Comparison of ENCODE assay signal across 8 mouse cellular contexts in genomic region chr3:90247630-90247959, GRCm38 (mm10). TPM values are rescaled to one million over a fixed set of nuclear protein-coding genes. Genes with fewer than 3 reads are reported as not detected.
DNase-seq lines count a peak whose midpoint lies in the region; ATAC-seq and TF ChIP-seq lines count a peak whose summit lies in the region.

No protein-coding gene starts in this region.

- no peak for DNase-seq in kidney, postnatal 36 days
- DNase-seq in layer of hippocampus, adult 11-12 months (ENCODE audit: low spot score) = no peak
- DNase-seq in adipocyte (ENCODE audit: low spot score) = no peak
- DNase-seq in adrenal gland, adult (ENCODE audit: inconsistent age in 2 of 2, low spot score in 1 of 2) = no peak

- TF ChIP-seq CTCF in bone marrow macrophage, adult 2 months (IDR thresholded peaks at IDR 0.05; ENCODE audit: low read depth, low read length) = no peak

- peak overlapping the region; percentile 94 for H3K27ac ChIP-seq in kidney, embryonic 15.5 days
- peak overlapping the region; percentile 51 for H3K27ac ChIP-seq in bone marrow macrophage, adult 2 months (ENCODE audit: insufficient read depth, low read depth, low read length)
- peak overlapping the region; percentile 87 for H3K27ac ChIP-seq in hindbrain, embryonic 12.5 days
- peak overlapping the region; percentile 86 for H3K27ac ChIP-seq in midbrain, embryonic 12.5 days (replicated peaks)

- peak overlapping the region; percentile 85 for H3K4me2 ChIP-seq in kidney, embryonic 15.5 days
- H3K4me2 ChIP-seq in hindbrain, embryonic 12.5 days (replicated peaks) = peak overlapping the region; percentile 68
- H3K4me2 ChIP-seq in midbrain, embryonic 12.5 days (replicated peaks) = peak overlapping the region; percentile 92

- no peaks in the 10 kb centered on the region for H3K9me3 ChIP-seq in kidney, embryonic 15.5 days (replicated peaks)
- no peaks in the 10 kb centered on the region for H3K9me3 ChIP-seq in hindbrain, embryonic 12.5 days (replicated peaks)
- no peaks in the 10 kb centered on the region for H3K9me3 ChIP-seq in midbrain, embryonic 12.5 days

- TF ChIP-seq POLR2A in bone marrow macrophage, adult 2 months (IDR thresholded peaks at IDR 0.05; ENCODE audit: borderline replicate concordance, low read depth, low read length) = no peak

- ATAC-seq in kidney, embryonic 15.5 days (replicated peaks; ENCODE audit: low FRiP score) = no peak; the same call in 1 of the 2 replicates
- no peak; the same call in 1 of the 2 replicates for ATAC-seq in hindbrain, embryonic 12.5 days (ENCODE audit: low FRiP score)
- no peak; the same call in 1 of the 2 replicates for ATAC-seq in midbrain, embryonic 12.5 days (ENCODE audit: low FRiP score, low read depth)

- H3K9ac ChIP-seq in kidney, embryonic 15.5 days = peak overlapping the region; percentile 41
- peak overlapping the region; percentile 84 for H3K9ac ChIP-seq in hindbrain, embryonic 12.5 days
- H3K9ac ChIP-seq in midbrain, embryonic 12.5 days (replicated peaks) = peak overlapping the region; percentile 70

- peak overlapping the region; percentile 74 for H3K4me3 ChIP-seq in kidney, embryonic 15.5 days (replicated peaks)
- peak overlapping the region; percentile 57 for H3K4me3 ChIP-seq in bone marrow macrophage, adult 2 months (ENCODE audit: insufficient read depth, low read length)
- peak overlapping the region; percentile 74 for H3K4me3 ChIP-seq in hindbrain, embryonic 12.5 days
- H3K4me3 ChIP-seq in midbrain, embryonic 12.5 days = peak overlapping the region; percentile 66

- H3K36me3 ChIP-seq in kidney, embryonic 15.5 days = peaks cover 26% of the 10 kb centered on the region
- H3K36me3 ChIP-seq in hindbrain, embryonic 12.5 days = peaks cover 12% of the 10 kb centered on the region
- H3K36me3 ChIP-seq in midbrain, embryonic 12.5 days = peaks cover 14% of the 10 kb centered on the region

- H3K4me1 ChIP-seq in kidney, embryonic 15.5 days = peaks cover 37% of the 10 kb centered on the region
- H3K4me1 ChIP-seq in bone marrow macrophage, adult 2 months (ENCODE audit: control insufficient read depth, insufficient read depth, low read length) = peaks cover 14% of the 10 kb centered on the region
- peaks cover 25% of the 10 kb centered on the region for H3K4me1 ChIP-seq in hindbrain, embryonic 12.5 days
- peaks cover 29% of the 10 kb centered on the region for H3K4me1 ChIP-seq in midbrain, embryonic 12.5 days

- no peaks in the 10 kb centered on the region for H3K27me3 ChIP-seq in kidney, embryonic 15.5 days
- H3K27me3 ChIP-seq in hindbrain, embryonic 12.5 days = no peaks in the 10 kb centered on the region
- H3K27me3 ChIP-seq in midbrain, embryonic 12.5 days = no peaks in the 10 kb centered on the region

- WGBS in kidney, embryonic 15.5 days = 0% methylated on average over 3 of the region's 3 CpGs
- 2% methylated on average over 3 of the region's 3 CpGs for WGBS in hindbrain, embryonic 12.5 days
- WGBS in midbrain, embryonic 12.5 days = 2% methylated on average over 3 of the region's 3 CpGs

RNA-seq across cellular contexts. Expression of gene Slc39a1, which starts 0.4 kb away (rescaled TPM):
- 101 and 104 TPM in 2 replicates for polyA plus RNA-seq in kidney, embryonic 15.5 days (2015; fragmentation: Nextera tagmentation; extraction: Ambion mirVana)
- 155 and 159 TPM in 2 replicates for polyA plus RNA-seq in bone marrow macrophage, adult 2 months (2012; ENCODE audit: insufficient read depth, insufficient read length, missing spikeins)
- polyA plus RNA-seq in hindbrain, embryonic 12.5 days (2016; fragmentation: Nextera tagmentation; extraction: Ambion mirVana) = 46.8 and 46.9 TPM in 2 replicates
- polyA plus RNA-seq in midbrain, embryonic 12.5 days (2016; fragmentation: Nextera tagmentation; extraction: Ambion mirVana) = 50.5 and 55.1 TPM in 2 replicates

RNA-seq across cellular contexts. Expression of gene Creb3l4, which starts 4.3 kb away (rescaled TPM):
- polyA plus RNA-seq in kidney, embryonic 15.5 days (2015; fragmentation: Nextera tagmentation; extraction: Ambion mirVana) = 3.7 and 6.9 TPM in 2 replicates
- polyA plus RNA-seq in bone marrow macrophage, adult 2 months (2012; ENCODE audit: insufficient read depth, insufficient read length, missing spikeins) = 1.3 and 2.9 TPM in 2 replicates
- polyA plus RNA-seq in hindbrain, embryonic 12.5 days (2016; fragmentation: Nextera tagmentation; extraction: Ambion mirVana) = 4.8 and 5.3 TPM in 2 replicates
- polyA plus RNA-seq in midbrain, embryonic 12.5 days (2016; fragmentation: Nextera tagmentation; extraction: Ambion mirVana) = 3.8 and 3.9 TPM in 2 replicates

RNA-seq across cellular contexts. Expression of gene Crtc2, which starts 6.4 kb away (rescaled TPM):
- polyA plus RNA-seq in kidney, embryonic 15.5 days (2015; fragmentation: Nextera tagmentation; extraction: Ambion mirVana) = 26.1 and 26.7 TPM in 2 replicates
- 45.5 and 56.9 TPM in 2 replicates for polyA plus RNA-seq in bone marrow macrophage, adult 2 months (2012; ENCODE audit: insufficient read depth, insufficient read length, missing spikeins)
- polyA plus RNA-seq in hindbrain, embryonic 12.5 days (2016; fragmentation: Nextera tagmentation; extraction: Ambion mirVana) = 20.5 and 25.8 TPM in 2 replicates
- 21.5 and 21.7 TPM in 2 replicates for polyA plus RNA-seq in midbrain, embryonic 12.5 days (2016; fragmentation: Nextera tagmentation; extraction: Ambion mirVana)

RNA-seq across cellular contexts. Expression of gene Jtb, which starts 16.2 kb away (rescaled TPM):
- polyA plus RNA-seq in kidney, embryonic 15.5 days (2015; fragmentation: Nextera tagmentation; extraction: Ambion mirVana) = 96.9 and 105 TPM in 2 replicates
- 64.5 and 67.9 TPM in 2 replicates for polyA plus RNA-seq in bone marrow macrophage, adult 2 months (2012; ENCODE audit: insufficient read depth, insufficient read length, missing spikeins)
- 81.7 and 94.8 TPM in 2 replicates for polyA plus RNA-seq in hindbrain, embryonic 12.5 days (2016; fragmentation: Nextera tagmentation; extraction: Ambion mirVana)
- 96.1 and 97.8 TPM in 2 replicates for polyA plus RNA-seq in midbrain, embryonic 12.5 days (2016; fragmentation: Nextera tagmentation; extraction: Ambion mirVana)

RNA-seq across cellular contexts. Expression of gene Dennd4b, which starts 17.4 kb away (rescaled TPM):
- polyA plus RNA-seq in kidney, embryonic 15.5 days (2015; fragmentation: Nextera tagmentation; extraction: Ambion mirVana) = 3.9 and 4.1 TPM in 2 replicates
- 47.7 and 52.9 TPM in 2 replicates for polyA plus RNA-seq in bone marrow macrophage, adult 2 months (2012; ENCODE audit: insufficient read depth, insufficient read length, missing spikeins)
- 6.2 and 6.7 TPM in 2 replicates for polyA plus RNA-seq in hindbrain, embryonic 12.5 days (2016; fragmentation: Nextera tagmentation; extraction: Ambion mirVana)
- polyA plus RNA-seq in midbrain, embryonic 12.5 days (2016; fragmentation: Nextera tagmentation; extraction: Ambion mirVana) = 6.6 and 6.9 TPM in 2 replicates
